Mouse (Mus musculus): ENCODE results near the gene Ikbkg. TPM values are rescaled to one million over a fixed set of nuclear protein-coding genes. Genes with fewer than 3 reads are reported as not detected.
"Not testable (repeated sequence)": the region's sequence is repeated elsewhere in the genome, so short reads cannot be mapped to it uniquely, and the experiment has no call there.

Gene Ikbkg
- total and polyA plus RNA-seq, 2 experiments from 2014 or later, result 13.8 to 23.8 TPM

GRCm38 (mm10) chrX:74451157-74451912, 58.2 kb downstream of the Ikbkg start:
- WGBS, result 79% methylated on average over 4 of the region's 4 CpGs
- Histone ChIP-seq H3K27me3 (ENCODE audit: insufficient read depth, low read length) (no peaks in the 10 kb centered on the region), H3K4me1 (ENCODE audit: insufficient read depth, low read length) (no peaks in the 10 kb centered on the region), H3K27ac (no peak overlapping the region), H3K9ac (replicated peaks; ENCODE audit: low read length) (no peak overlapping the region), H3K36me3 (ENCODE audit: insufficient read depth, low read length) (peaks cover 6% of the 10 kb centered on the region; the same call in 1 of the 2 replicates), H3K4me2 (ENCODE audit: low read depth, low read length) (no peak overlapping the region), H3K4me3 (ENCODE audit: low read length) (no peak overlapping the region), H3K9me3 (ENCODE audit: low read length) (no peaks in the 10 kb centered on the region)
- DNase-seq (ENCODE audit: low spot score) (no peak), ATAC-seq (no peak)
- no peak for TF ChIP-seq CTCF (IDR thresholded peaks at IDR 0.05; ENCODE audit: low read depth)

GRCm38 (mm10) chrX:74452773-74453172, 59.7 kb downstream of the Ikbkg start:
- DNase-seq (ENCODE audit: low spot score), result peak; percentile 61
- no peak overlapping the region for H3K4me2 ChIP-seq (ENCODE audit: low read depth, low read length)
- H3K9me3 ChIP-seq (ENCODE audit: low read length), result no peaks in the 10 kb centered on the region
- no peaks in the 10 kb centered on the region for H3K27me3 ChIP-seq (ENCODE audit: insufficient read depth, low read length)
- no peaks in the 10 kb centered on the region for H3K4me1 ChIP-seq (ENCODE audit: insufficient read depth, low read length)
- peak; percentile 73 for TF ChIP-seq CTCF (IDR thresholded peaks at IDR 0.05; ENCODE audit: low read depth)
- whole genome bisulfite sequencing, result 17% methylated on average over 4 of the region's 4 CpGs
- peaks cover 5% of the 10 kb centered on the region; the same call in 1 of the 2 replicates for H3K36me3 ChIP-seq (ENCODE audit: insufficient read depth, low read length)
- peak; percentile 77 for ATAC-seq
- no peak overlapping the region for H3K27ac ChIP-seq
- H3K4me3 ChIP-seq (ENCODE audit: low read length), result no peak overlapping the region
- no peak overlapping the region for H3K9ac ChIP-seq (replicated peaks; ENCODE audit: low read length)

- H3K4me1 ChIP-seq (ENCODE audit: insufficient read depth, low read length), result not testable (repeated sequence)
- 69% methylated on average over 14 of the region's 14 CpGs for WGBS
These were observed 88.3 kb downstream of the Ikbkg start, which contains the start of gene Gm6880 for GRCm38 (mm10) chrX:74481349-74481885. Gene Gm6880, minus strand, starts transcription at chrX:74481399.

GRCm38 (mm10) chrX:74497131-74497530, 104.0 kb downstream of the Ikbkg start:
- Histone ChIP-seq H3K4me1 (ENCODE audit: insufficient read depth, low read length) (no peaks in the 10 kb centered on the region), H3K9ac (replicated peaks; ENCODE audit: low read length) (no peak overlapping the region), H3K36me3 (ENCODE audit: insufficient read depth, low read length) (no peaks in the 10 kb centered on the region), H3K4me2 (ENCODE audit: low read depth, low read length) (no peak overlapping the region), H3K27me3 (ENCODE audit: insufficient read depth, low read length) (no peaks in the 10 kb centered on the region), H3K27ac (no peak overlapping the region), H3K9me3 (ENCODE audit: low read length) (no peaks in the 10 kb centered on the region), H3K4me3 (ENCODE audit: low read length) (no peak overlapping the region)
- peak; percentile 55 for TF ChIP-seq CTCF (IDR thresholded peaks at IDR 0.05; ENCODE audit: low read depth)
- 60% methylated on average over 1 of the region's 1 CpGs for WGBS
- DNase-seq (ENCODE audit: low spot score) (peak; percentile 2), ATAC-seq (no peak)

More at GRCm38 (mm10) chrX:74481349-74481885, 88.3 kb downstream of the Ikbkg start, which contains the start of gene Gm6880:
- ATAC-seq; H3K9me3 ChIP-seq (ENCODE audit: low read length); H3K27me3 ChIP-seq (ENCODE audit: insufficient read depth, low read length); H3K4me2 ChIP-seq (ENCODE audit: low read depth, low read length); H3K9ac ChIP-seq (replicated peaks; ENCODE audit: low read length); DNase-seq (ENCODE audit: low spot score); H3K36me3 ChIP-seq (ENCODE audit: insufficient read depth, low read length); H3K27ac ChIP-seq; H3K4me3 ChIP-seq (ENCODE audit: low read length): not testable (repeated sequence)

Other genes starting within 250 kb of the Ikbkg start
- gene Tex28, start 225.5 kb upstream of the Ikbkg start, total RNA-seq (2014; rRNA removed), result not detected in 2 replicates
- gene Tex28, start 225.5 kb upstream of the Ikbkg start, polyA plus RNA-seq (2015; fragmentation: Nextera tagmentation; extraction: Ambion mirVana), result not detected in 2 replicates
- not detected in 2 replicates for gene Tktl1, start 216.0 kb upstream of the Ikbkg start, total RNA-seq (2014; rRNA removed)
- 0.06 and 0.09 TPM in 2 replicates for gene Tktl1, start 216.0 kb upstream of the Ikbkg start, polyA plus RNA-seq (2015; fragmentation: Nextera tagmentation; extraction: Ambion mirVana)
- 276 and 324 TPM in 2 replicates for gene Flna, start 143.5 kb upstream of the Ikbkg start, total RNA-seq (2014; rRNA removed)
- 57.2 and 58.6 TPM in 2 replicates for gene Flna, start 143.5 kb upstream of the Ikbkg start, polyA plus RNA-seq (2015; fragmentation: Nextera tagmentation; extraction: Ambion mirVana)
- gene Emd, start 138.6 kb upstream of the Ikbkg start, total RNA-seq (2014; rRNA removed), result 55.4 and 66.3 TPM in 2 replicates
- 15.6 and 18.2 TPM in 2 replicates for gene Emd, start 138.6 kb upstream of the Ikbkg start, polyA plus RNA-seq (2015; fragmentation: Nextera tagmentation; extraction: Ambion mirVana)
- gene Rpl10, start 122.5 kb upstream of the Ikbkg start, total RNA-seq (2014; rRNA removed), result 1,531 and 1,618 TPM in 2 replicates
- gene Rpl10, start 122.5 kb upstream of the Ikbkg start, polyA plus RNA-seq (2015; fragmentation: Nextera tagmentation; extraction: Ambion mirVana), result 375 and 384 TPM in 2 replicates
- gene Taz, start 111.4 kb upstream of the Ikbkg start, total RNA-seq (2014; rRNA removed), result 51.5 and 81.2 TPM in 2 replicates
- gene Taz, start 111.4 kb upstream of the Ikbkg start, polyA plus RNA-seq (2015; fragmentation: Nextera tagmentation; extraction: Ambion mirVana), result 66.0 and 79.0 TPM in 2 replicates
- gene Dnase1l1, start 111.0 kb upstream of the Ikbkg start, total RNA-seq (2014; rRNA removed), result 3.5 and 3.6 TPM in 2 replicates
- gene Dnase1l1, start 111.0 kb upstream of the Ikbkg start, polyA plus RNA-seq (2015; fragmentation: Nextera tagmentation; extraction: Ambion mirVana), result 4.1 and 4.3 TPM in 2 replicates
- gene Atp6ap1, start 96.2 kb upstream of the Ikbkg start, total RNA-seq (2014; rRNA removed), result 295 and 308 TPM in 2 replicates
- gene Atp6ap1, start 96.2 kb upstream of the Ikbkg start, polyA plus RNA-seq (2015; fragmentation: Nextera tagmentation; extraction: Ambion mirVana), result 301 and 317 TPM in 2 replicates
- 365 and 429 TPM in 2 replicates for gene Gdi1, start 88.3 kb upstream of the Ikbkg start, total RNA-seq (2014; rRNA removed)
- 795 and 814 TPM in 2 replicates for gene Gdi1, start 88.3 kb upstream of the Ikbkg start, polyA plus RNA-seq (2015; fragmentation: Nextera tagmentation; extraction: Ambion mirVana)
- 6.4 and 9.7 TPM in 2 replicates for gene Fam50a, start 80.3 kb upstream of the Ikbkg start, total RNA-seq (2014; rRNA removed)
- gene Fam50a, start 80.3 kb upstream of the Ikbkg start, polyA plus RNA-seq (2015; fragmentation: Nextera tagmentation; extraction: Ambion mirVana), result 57.0 and 58.4 TPM in 2 replicates
- gene Plxna3, start 64.2 kb upstream of the Ikbkg start, total RNA-seq (2014; rRNA removed), result 124 and 149 TPM in 2 replicates
- gene Plxna3, start 64.2 kb upstream of the Ikbkg start, polyA plus RNA-seq (2015; fragmentation: Nextera tagmentation; extraction: Ambion mirVana), result 17.9 and 20.1 TPM in 2 replicates
- 34.2 and 56.9 TPM in 2 replicates for gene Lage3, start 39.7 kb upstream of the Ikbkg start, total RNA-seq (2014; rRNA removed)
- gene Lage3, start 39.7 kb upstream of the Ikbkg start, polyA plus RNA-seq (2015; fragmentation: Nextera tagmentation; extraction: Ambion mirVana), result 76.4 and 78.1 TPM in 2 replicates
- 45.5 and 51.8 TPM in 2 replicates for gene Ubl4a, start 20.1 kb upstream of the Ikbkg start, total RNA-seq (2014; rRNA removed)
- gene Ubl4a, start 20.1 kb upstream of the Ikbkg start, polyA plus RNA-seq (2015; fragmentation: Nextera tagmentation; extraction: Ambion mirVana), result 70.7 and 71.8 TPM in 2 replicates
- gene Slc10a3, start 19.9 kb upstream of the Ikbkg start, total RNA-seq (2014; rRNA removed), result 4.5 and 5.9 TPM in 2 replicates
- gene Slc10a3, start 19.9 kb upstream of the Ikbkg start, polyA plus RNA-seq (2015; fragmentation: Nextera tagmentation; extraction: Ambion mirVana), result 5.6 and 6.3 TPM in 2 replicates
- gene Fam3a, start within 50 bp of the Ikbkg start, total RNA-seq (2014; rRNA removed), result 30.4 and 39.9 TPM in 2 replicates
- 31.1 and 34.0 TPM in 2 replicates for gene Fam3a, start within 50 bp of the Ikbkg start, polyA plus RNA-seq (2015; fragmentation: Nextera tagmentation; extraction: Ambion mirVana)
- 49.5 and 50.3 TPM in 2 replicates for gene G6pdx, start 35.9 kb downstream of the Ikbkg start, total RNA-seq (2014; rRNA removed)
- gene G6pdx, start 35.9 kb downstream of the Ikbkg start, polyA plus RNA-seq (2015; fragmentation: Nextera tagmentation; extraction: Ambion mirVana), result 39.1 and 42.6 TPM in 2 replicates
- not detected in 2 replicates for gene Gm6880, start 88.1 kb downstream of the Ikbkg start, total RNA-seq (2014; rRNA removed)
- gene Gm6880, start 88.1 kb downstream of the Ikbkg start, polyA plus RNA-seq (2015; fragmentation: Nextera tagmentation; extraction: Ambion mirVana), result 0.33 TPM in 1 of 2 replicates, not detected in the other
- not detected in 2 replicates for gene Olfr1326-ps1, start 181.6 kb downstream of the Ikbkg start, total RNA-seq (2014; rRNA removed)
- not detected in 2 replicates for gene Olfr1326-ps1, start 181.6 kb downstream of the Ikbkg start, polyA plus RNA-seq (2015; fragmentation: Nextera tagmentation; extraction: Ambion mirVana)
- not detected in 2 replicates for gene Olfr1325, start 199.4 kb downstream of the Ikbkg start, total RNA-seq (2014; rRNA removed)
- not detected in 2 replicates for gene Olfr1325, start 199.4 kb downstream of the Ikbkg start, polyA plus RNA-seq (2015; fragmentation: Nextera tagmentation; extraction: Ambion mirVana)